Mouse (Mus musculus): Measurements from ENCODE around the gene Tmem63b. TPM values are rescaled to one million over a fixed set of nuclear protein-coding genes. Genes with fewer than 3 reads are reported as not detected.

Tmem63b gene
- polyA plus RNA-seq, 1 experiment from 2014 or later, result 52.7 TPM

- Histone ChIP-seq H3K9me3 (ENCODE audit: control insufficient read depth, low read length) (no peaks in the 10 kb centered on the region), H3K4me2 (ENCODE audit: low read depth, low read length) (no peak overlapping the region), H3K4me1 (replicated peaks; ENCODE audit: control insufficient read depth, insufficient read depth, low read length) (peaks cover 3% of the 10 kb centered on the region; the same call in 1 of the 2 replicates), H3K27me3 (ENCODE audit: control insufficient read depth, insufficient read depth, low read depth, low read length) (no peaks in the 10 kb centered on the region), H3K9ac (ENCODE audit: low read length) (no peak overlapping the region), H3K27ac (ENCODE audit: low read length) (no peak overlapping the region), H3K4me3 (ENCODE audit: low read length) (no peak overlapping the region), H3K36me3 (ENCODE audit: control insufficient read depth, insufficient read depth, low read length) (peaks cover 17% of the 10 kb centered on the region)
- 82% methylated on average over 10 of the region's 10 CpGs for WGBS
- no peak for ATAC-seq (ENCODE audit: low read depth)
These were observed 19.2 kb downstream of the Tmem63b start for GRCm38 (mm10) chr17:45667481-45667880.

GRCm38 (mm10) chr17:45666091-45666490 lies 20.6 kb downstream of the Tmem63b start:
- peaks cover 20% of the 10 kb centered on the region for H3K36me3 ChIP-seq (ENCODE audit: control insufficient read depth, insufficient read depth, low read length)
- no peaks in the 10 kb centered on the region for H3K9me3 ChIP-seq (ENCODE audit: control insufficient read depth, low read length)
- no peak overlapping the region for H3K4me3 ChIP-seq (ENCODE audit: low read length)
- H3K27ac ChIP-seq (ENCODE audit: low read length), result no peak overlapping the region
- ATAC-seq (ENCODE audit: low read depth), result no peak
- 73% methylated on average over 11 of the region's 11 CpGs for WGBS
- H3K4me2 ChIP-seq (ENCODE audit: low read depth, low read length), result no peak overlapping the region
- H3K9ac ChIP-seq (ENCODE audit: low read length), result no peak overlapping the region
- peaks cover 3% of the 10 kb centered on the region; the same call in 1 of the 2 replicates for H3K4me1 ChIP-seq (replicated peaks; ENCODE audit: control insufficient read depth, insufficient read depth, low read length)
- no peaks in the 10 kb centered on the region for H3K27me3 ChIP-seq (ENCODE audit: control insufficient read depth, insufficient read depth, low read depth, low read length)

GRCm38 (mm10) chr17:45664608-45665007 lies 22.1 kb downstream of the Tmem63b start:
- Histone ChIP-seq H3K4me1 (replicated peaks; ENCODE audit: control insufficient read depth, insufficient read depth, low read length) (no peaks in the 10 kb centered on the region), H3K36me3 (ENCODE audit: control insufficient read depth, insufficient read depth, low read length) (peaks cover 20% of the 10 kb centered on the region), H3K9ac (ENCODE audit: low read length) (no peak overlapping the region), H3K9me3 (ENCODE audit: control insufficient read depth, low read length) (no peaks in the 10 kb centered on the region), H3K27me3 (ENCODE audit: control insufficient read depth, insufficient read depth, low read depth, low read length) (no peaks in the 10 kb centered on the region), H3K27ac (ENCODE audit: low read length) (no peak overlapping the region), H3K4me3 (ENCODE audit: low read length) (no peak overlapping the region), H3K4me2 (ENCODE audit: low read depth, low read length) (no peak overlapping the region)
- ATAC-seq (ENCODE audit: low read depth), result no peak
- WGBS, result 82% methylated on average over 13 of the region's 13 CpGs

- peak; percentile 59 for ATAC-seq (ENCODE audit: low read depth)
- H3K36me3 ChIP-seq (ENCODE audit: control insufficient read depth, insufficient read depth, low read length), result peaks cover 20% of the 10 kb centered on the region
- H3K9me3 ChIP-seq (ENCODE audit: control insufficient read depth, low read length), result no peaks in the 10 kb centered on the region
- WGBS, result 27% methylated on average over 27 of the region's 27 CpGs
- H3K27me3 ChIP-seq (ENCODE audit: control insufficient read depth, insufficient read depth, low read depth, low read length), result no peaks in the 10 kb centered on the region
- no peak overlapping the region for H3K4me3 ChIP-seq (ENCODE audit: low read length)
- H3K4me1 ChIP-seq (replicated peaks; ENCODE audit: control insufficient read depth, insufficient read depth, low read length), result no peaks in the 10 kb centered on the region
- H3K9ac ChIP-seq (ENCODE audit: low read length), result no peak overlapping the region
- H3K4me2 ChIP-seq (ENCODE audit: low read depth, low read length), result peak overlapping the region; percentile 23; the same call in 1 of the 2 replicates
- no peak overlapping the region for H3K27ac ChIP-seq (ENCODE audit: low read length)
These were observed 23.4 kb downstream of the Tmem63b start for GRCm38 (mm10) chr17:45663106-45663919.

DNA sequence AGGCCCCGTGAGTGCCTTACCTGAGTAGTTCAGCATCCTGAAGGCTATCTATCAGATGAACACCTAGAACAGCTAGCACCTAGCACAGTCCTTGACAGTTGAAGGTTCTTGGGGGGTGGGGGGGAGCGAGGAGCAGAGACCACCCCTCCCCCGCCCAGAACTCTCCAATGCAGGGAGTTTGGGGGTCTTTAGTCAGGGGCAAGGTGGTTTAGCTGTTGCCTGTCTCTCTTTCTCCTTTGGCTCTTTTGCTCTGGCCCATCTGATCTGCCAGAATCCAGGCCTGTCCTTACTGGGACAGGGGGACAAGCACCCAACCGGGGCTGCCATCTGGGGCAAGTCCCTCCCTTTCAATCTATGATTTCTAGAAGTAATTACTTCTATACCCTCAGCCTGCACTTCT lies 27.5 kb downstream of the Tmem63b start, which contains the start of gene Capn11:
Gene Capn11, minus strand, starts transcription at position 101 of the 400 bp plus-strand sequence.
- Histone ChIP-seq H3K9me3 (ENCODE audit: control insufficient read depth, low read length) (no peaks in the 10 kb centered on the region), H3K4me3 (ENCODE audit: low read length) (no peak within 1 kb of the TSS), H3K27ac (ENCODE audit: low read length) (no peak within 1 kb of the TSS), H3K4me2 (ENCODE audit: low read depth, low read length) (no peak within 1 kb of the TSS), H3K27me3 (ENCODE audit: control insufficient read depth, insufficient read depth, low read depth, low read length) (no peaks in the 10 kb centered on the region), H3K36me3 (ENCODE audit: control insufficient read depth, insufficient read depth, low read length) (peaks cover 5% of the 10 kb centered on the region), H3K9ac (ENCODE audit: low read length) (no peak within 1 kb of the TSS), H3K4me1 (replicated peaks; ENCODE audit: control insufficient read depth, insufficient read depth, low read length) (no peaks in the 10 kb centered on the region)
- no peak for ATAC-seq (ENCODE audit: low read depth)
- WGBS, result 74% methylated on average over 4 of the region's 4 CpGs

DNA sequence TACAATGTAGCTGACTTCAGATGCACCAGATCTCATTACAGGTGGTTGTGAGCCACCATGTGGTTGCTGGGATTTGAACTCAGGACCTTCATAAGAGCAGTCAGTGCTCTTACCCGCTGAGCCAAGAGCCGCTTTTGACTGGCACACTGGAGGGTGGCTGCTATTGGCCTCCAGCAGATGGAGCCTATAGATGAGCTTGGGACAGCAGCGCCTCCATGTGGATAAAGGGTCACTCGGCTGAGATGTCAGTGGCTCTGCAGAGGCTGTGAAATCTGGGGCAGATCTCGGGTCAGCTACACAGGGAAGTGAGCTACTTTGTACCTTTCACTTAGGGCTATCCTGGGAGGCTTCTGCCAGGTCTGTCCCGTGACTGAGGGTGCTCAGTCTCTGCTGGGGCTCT lies 30.9 kb downstream of the Tmem63b start:
- Histone ChIP-seq H3K4me2 (ENCODE audit: low read depth, low read length) (no peak overlapping the region), H3K9me3 (ENCODE audit: control insufficient read depth, low read length) (no peaks in the 10 kb centered on the region), H3K4me3 (ENCODE audit: low read length) (no peak overlapping the region), H3K27ac (ENCODE audit: low read length) (no peak overlapping the region), H3K36me3 (ENCODE audit: control insufficient read depth, insufficient read depth, low read length) (no peaks in the 10 kb centered on the region), H3K4me1 (replicated peaks; ENCODE audit: control insufficient read depth, insufficient read depth, low read length) (no peaks in the 10 kb centered on the region), H3K27me3 (ENCODE audit: control insufficient read depth, insufficient read depth, low read depth, low read length) (no peaks in the 10 kb centered on the region), H3K9ac (ENCODE audit: low read length) (no peak overlapping the region)
- no peak for ATAC-seq (ENCODE audit: low read depth)
- 22% methylated on average over 6 of the region's 6 CpGs for WGBS

GRCm38 (mm10) chr17:45653233-45653632 lies 33.5 kb downstream of the Tmem63b start:
- Histone ChIP-seq H3K27ac (ENCODE audit: low read length) (no peak overlapping the region), H3K4me1 (replicated peaks; ENCODE audit: control insufficient read depth, insufficient read depth, low read length) (no peaks in the 10 kb centered on the region), H3K4me2 (ENCODE audit: low read depth, low read length) (no peak overlapping the region), H3K9me3 (ENCODE audit: control insufficient read depth, low read length) (no peaks in the 10 kb centered on the region), H3K9ac (ENCODE audit: low read length) (no peak overlapping the region), H3K27me3 (ENCODE audit: control insufficient read depth, insufficient read depth, low read depth, low read length) (no peaks in the 10 kb centered on the region), H3K36me3 (ENCODE audit: control insufficient read depth, insufficient read depth, low read length) (no peaks in the 10 kb centered on the region), H3K4me3 (ENCODE audit: low read length) (no peak overlapping the region)
- 55% methylated on average over 7 of the region's 7 CpGs for WGBS
- no peak for ATAC-seq (ENCODE audit: low read depth)

- WGBS, result 82% methylated on average over 4 of the region's 4 CpGs
- H3K36me3 ChIP-seq (ENCODE audit: control insufficient read depth, insufficient read depth, low read length), result no peaks in the 10 kb centered on the region
- H3K27me3 ChIP-seq (ENCODE audit: control insufficient read depth, insufficient read depth, low read depth, low read length), result no peaks in the 10 kb centered on the region
- no peaks in the 10 kb centered on the region for H3K4me1 ChIP-seq (replicated peaks; ENCODE audit: control insufficient read depth, insufficient read depth, low read length)
- no peak overlapping the region for H3K4me3 ChIP-seq (ENCODE audit: low read length)
- no peak overlapping the region for H3K9ac ChIP-seq (ENCODE audit: low read length)
- no peak for ATAC-seq (ENCODE audit: low read depth)
- H3K9me3 ChIP-seq (ENCODE audit: control insufficient read depth, low read length), result no peaks in the 10 kb centered on the region
- H3K4me2 ChIP-seq (ENCODE audit: low read depth, low read length), result no peak overlapping the region
- no peak overlapping the region for H3K27ac ChIP-seq (ENCODE audit: low read length)
These were observed 42.5 kb downstream of the Tmem63b start for GRCm38 (mm10) chr17:45644185-45644584.

DNA sequence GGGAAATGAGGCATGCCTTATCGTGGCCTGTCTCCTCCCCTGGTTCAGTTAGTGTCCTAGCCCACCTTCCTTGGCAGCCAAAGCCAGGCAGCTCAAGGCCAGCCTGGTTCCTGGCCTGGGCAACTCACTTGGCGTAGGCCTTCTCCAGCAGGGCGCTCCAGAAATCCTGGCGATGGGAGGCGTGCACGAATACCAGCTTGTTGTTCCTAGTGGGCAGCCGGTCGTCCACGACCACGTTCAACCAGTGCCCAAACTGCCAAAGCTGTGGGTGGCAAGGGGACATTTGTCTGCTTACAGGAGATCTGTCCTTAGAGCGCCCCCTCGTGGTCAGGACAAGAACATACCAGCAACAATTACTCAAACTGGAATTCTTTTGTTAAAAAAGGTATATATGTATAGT lies 44.0 kb downstream of the Tmem63b start:
- Histone ChIP-seq H3K4me1 (replicated peaks; ENCODE audit: control insufficient read depth, insufficient read depth, low read length) (no peaks in the 10 kb centered on the region), H3K4me3 (ENCODE audit: low read length) (no peak overlapping the region), H3K27me3 (ENCODE audit: control insufficient read depth, insufficient read depth, low read depth, low read length) (no peaks in the 10 kb centered on the region), H3K36me3 (ENCODE audit: control insufficient read depth, insufficient read depth, low read length) (no peaks in the 10 kb centered on the region), H3K9me3 (ENCODE audit: control insufficient read depth, low read length) (no peaks in the 10 kb centered on the region), H3K9ac (ENCODE audit: low read length) (no peak overlapping the region), H3K27ac (ENCODE audit: low read length) (no peak overlapping the region), H3K4me2 (ENCODE audit: low read depth, low read length) (no peak overlapping the region)
- 0 out of 2 replicates have a peak, but pooled peaks have one; percentile 31 for ATAC-seq (ENCODE audit: low read depth)
- WGBS, result 19% methylated on average over 12 of the region's 12 CpGs
